Mouse (Mus musculus): ENCODE data around the gene Coa5. TPM values are rescaled to one million over a fixed set of nuclear protein-coding genes. Genes with fewer than 3 reads are reported as not detected.

Gene Coa5
- total RNA-seq, 2 experiments from 2014 or later, result 61.2 to 62.5 TPM

GRCm38 (mm10) chr1:37376751-37377150 lies 53.2 kb downstream of the Coa5 start:
- no peak for DNase-seq (ENCODE audit: low spot score in 2 of 2)
- Histone ChIP-seq H3K4me3 (no peak overlapping the region), H3K27ac (no peak overlapping the region; the same call in 1 of the 2 replicates)
- no peak for TF ChIP-seq CTCF (conservative IDR thresholded peaks at IDR 0.05)

GRCm38 (mm10) chr1:37376177-37376576 lies 53.7 kb downstream of the Coa5 start:
- Histone ChIP-seq H3K27ac (peak overlapping the region; percentile 59; the same call in 1 of the 2 replicates), H3K4me3 (no peak overlapping the region)
- no peak for DNase-seq (ENCODE audit: low spot score in 2 of 2)
- no peak for TF ChIP-seq CTCF (conservative IDR thresholded peaks at IDR 0.05)

GRCm38 (mm10) chr1:37368768-37369385 lies 61.0 kb downstream of the Coa5 start:
- H3K4me3 ChIP-seq, result no peak overlapping the region
- peak overlapping the region; percentile 83 for H3K27ac ChIP-seq
- TF ChIP-seq CTCF (conservative IDR thresholded peaks at IDR 0.05), result no peak
- DNase-seq (ENCODE audit: low spot score in 2 of 2), result no peak

GRCm38 (mm10) chr1:37368125-37368524 lies 61.8 kb downstream of the Coa5 start:
- peak; percentile 66 to 76 for DNase-seq (ENCODE audit: low spot score in 2 of 2)
- Histone ChIP-seq H3K27ac (peak overlapping the region; percentile 83), H3K4me3 (no peak overlapping the region)
- TF ChIP-seq CTCF (conservative IDR thresholded peaks at IDR 0.05), result no peak

Other genes with a start within 250 kb of the Coa5 start
- gene Cnga3, start 215.7 kb downstream of the Coa5 start, total RNA-seq (2021), result under 1 TPM; 0.38 to 0.66 TPM
- gene Inpp4a, start 130.2 kb downstream of the Coa5 start, total RNA-seq (2021), result 100 to 1,000 TPM; 168 TPM
- gene Unc50, start within 50 bp of the Coa5 start, total RNA-seq (2021), result 10 to 100 TPM; 53.3 to 59.7 TPM
- 10 to 100 TPM; 30.4 to 32.7 TPM for gene Mgat4a, start 110.9 kb upstream of the Coa5 start, total RNA-seq (2021)